Mouse (Mus musculus): Measurements from ENCODE around the gene Wdfy3.

- no peak for TF ChIP-seq CTCF (IDR thresholded peaks at IDR 0.05; ENCODE audit: insufficient read depth, low read length)
- no peak for TF ChIP-seq POLR2A (IDR thresholded peaks at IDR 0.05; ENCODE audit: borderline replicate concordance, extremely low read depth, low read depth, low read length)
Observed at GRCm38 (mm10) chr5:102052465-102052864, 17.3 kb downstream of the Wdfy3 start.

Measured in lung, adult 2 months (tissue).